Mouse (Mus musculus) mouse trophoblast stem cell (cell line): ENCODE data around the gene Cenps.

ENCODE experiments used
- in situ Hi-C, 2 experiments: fragments of 300-500 bp; cut with MseI, MboI; formaldehyde crosslinking; loops; 2 replicates in 1 of 2; 3 replicates in 1 of 2; pipeline ENCODE4 v1.15.1; 2025

Cenps gene

DNA sequence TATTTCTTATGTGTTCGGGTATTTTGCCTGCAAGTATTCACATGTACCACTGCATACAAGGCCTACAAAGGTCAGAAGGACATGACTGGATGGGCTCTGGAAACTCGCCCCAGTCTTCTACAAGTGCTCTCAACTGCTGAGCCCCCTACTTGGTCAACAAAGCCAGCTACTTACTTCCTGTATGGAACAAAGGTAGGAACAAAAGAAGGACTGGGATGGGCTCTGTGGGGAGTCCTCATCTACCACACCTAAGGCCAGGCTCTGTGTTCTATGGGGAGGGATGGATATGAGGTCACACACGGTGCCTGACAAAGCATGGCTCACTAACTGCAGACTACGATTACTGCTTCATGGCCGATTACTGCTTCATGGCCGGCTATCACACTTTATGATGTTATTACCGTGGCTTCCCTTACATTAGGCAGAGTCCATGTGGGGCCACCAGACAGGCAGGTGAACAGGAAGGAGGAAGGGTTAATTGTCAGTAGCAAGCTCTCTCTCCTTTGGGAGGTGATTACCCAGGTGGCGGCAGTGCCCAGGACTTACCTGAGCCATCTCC is 20.1 kb upstream of the Cenps start:
- in situ Hi-C loops: no loop called here

DNA sequence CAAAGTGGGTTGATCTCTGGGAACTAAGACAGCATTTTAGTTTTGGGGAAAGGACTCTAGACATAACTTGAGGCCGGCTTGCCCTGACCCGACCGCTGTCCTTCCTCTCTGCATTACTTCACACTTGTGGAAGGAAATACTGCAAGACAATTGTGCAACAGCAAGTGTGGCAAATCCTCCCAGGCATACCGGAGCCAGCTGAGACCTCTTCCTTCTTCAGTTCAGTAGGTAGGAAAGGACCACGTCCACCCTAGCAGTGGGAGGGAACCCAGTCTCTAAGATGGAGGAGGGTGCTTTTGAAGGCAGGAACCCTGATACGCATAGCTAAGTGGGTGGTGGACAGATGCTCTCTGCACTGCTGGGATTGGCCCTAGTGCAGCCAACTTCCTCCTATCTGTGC is 18.3 kb upstream of the Cenps start:
- in situ Hi-C loops: no loop called here

DNA sequence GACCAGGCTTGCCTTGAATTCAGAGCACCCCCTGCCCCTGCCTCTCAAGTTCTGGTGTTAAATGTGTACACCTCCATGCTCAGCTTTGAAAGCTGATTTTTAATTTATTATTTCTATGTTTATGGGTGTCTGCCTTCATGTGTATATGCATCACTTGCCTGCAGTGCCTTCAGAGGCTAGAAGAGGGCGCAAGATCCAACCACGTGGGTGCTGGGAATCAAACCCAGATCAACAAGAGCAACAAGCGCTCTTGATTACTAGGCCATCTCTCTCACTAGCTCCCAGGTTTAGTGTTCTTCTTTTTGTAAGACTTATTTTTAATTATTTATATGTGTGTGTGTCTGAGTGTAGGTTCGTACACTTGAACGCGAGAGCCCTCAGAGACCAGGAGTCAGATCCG is 17.4 kb upstream of the Cenps start:
- in situ Hi-C loops: no loop called here

DNA sequence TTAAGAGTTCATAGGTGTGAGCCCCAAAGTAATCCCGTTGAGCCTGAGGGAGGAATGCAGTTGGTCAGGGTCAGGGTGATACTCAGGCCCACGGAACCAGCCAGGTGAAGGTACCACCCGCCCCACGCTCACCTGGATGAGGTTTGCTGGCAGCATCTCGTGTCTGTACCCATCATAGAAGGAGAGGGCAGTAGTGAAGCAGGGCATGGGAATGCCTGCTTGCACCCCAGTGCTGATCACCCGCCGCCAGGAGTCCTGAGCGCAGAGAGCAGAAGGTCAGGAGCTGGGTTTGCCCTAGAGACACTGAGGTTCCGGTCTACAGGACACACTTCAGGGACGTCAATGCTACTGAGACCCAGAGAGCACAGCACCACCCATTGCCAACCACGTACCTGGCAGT is 13.3 kb upstream of the Cenps start:
- in situ Hi-C loops: no loop called here

DNA sequence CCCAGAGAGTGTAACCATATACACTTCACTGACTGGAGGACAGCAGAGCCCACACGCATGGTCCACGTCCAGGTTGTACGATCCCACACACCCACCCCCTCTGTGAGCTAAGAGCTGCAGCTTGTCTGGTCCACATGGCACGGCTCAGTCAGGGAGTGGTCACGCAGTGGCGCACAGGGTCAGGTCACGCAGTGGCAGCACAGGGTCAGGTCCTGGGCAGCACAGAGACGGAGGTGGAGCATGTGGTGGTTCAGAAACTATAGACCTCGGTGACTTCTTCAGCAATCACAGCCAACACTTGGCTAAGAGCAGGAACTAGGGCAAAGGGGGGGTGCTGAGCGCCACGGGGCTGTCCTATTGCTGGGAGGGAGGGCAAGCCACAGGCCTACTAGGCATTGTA is 12.8 kb upstream of the Cenps start:
- in situ Hi-C loops: no loop called here

DNA sequence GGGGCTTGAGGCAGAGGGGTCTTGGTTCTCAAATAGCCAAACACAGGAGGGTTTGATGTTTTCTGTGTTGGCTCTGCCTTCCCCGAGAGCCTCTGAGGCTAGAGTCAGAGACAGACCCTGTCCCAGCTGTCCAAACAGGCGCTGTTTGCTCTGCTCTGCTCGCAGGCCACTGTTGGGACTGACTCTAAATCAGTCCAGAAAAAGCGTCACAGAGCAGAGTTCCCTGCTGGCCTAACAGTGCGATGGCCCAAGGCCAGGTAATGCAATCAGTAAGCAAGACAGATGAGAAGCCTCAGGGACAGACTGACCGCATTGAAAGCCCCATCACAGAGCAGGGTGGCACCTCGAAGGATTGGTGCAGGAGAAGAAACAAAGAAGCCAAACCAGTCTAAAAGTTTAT is 12.2 kb upstream of the Cenps start:
- in situ Hi-C loops: no loop called here

DNA sequence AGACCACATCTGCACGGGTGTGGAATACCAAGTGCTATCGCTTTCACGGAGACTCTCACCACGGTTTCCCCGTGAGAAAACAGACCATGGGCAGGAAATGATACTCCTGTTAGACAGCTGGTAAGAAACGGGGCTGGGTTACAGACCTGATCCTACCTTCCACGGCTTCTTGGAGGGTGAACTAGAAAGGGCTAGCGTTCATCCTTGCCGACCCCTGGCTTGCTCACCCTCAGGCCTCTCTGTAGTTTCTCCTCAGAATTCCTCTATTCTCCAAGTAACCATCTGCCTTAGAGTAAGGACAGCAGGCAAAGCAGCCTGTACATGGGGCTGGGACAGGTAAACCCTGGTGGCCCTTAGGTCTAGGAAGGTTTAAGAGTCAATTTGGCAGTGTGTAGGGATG is 11.8 kb upstream of the Cenps start:
- in situ Hi-C loops: no loop called here

DNA sequence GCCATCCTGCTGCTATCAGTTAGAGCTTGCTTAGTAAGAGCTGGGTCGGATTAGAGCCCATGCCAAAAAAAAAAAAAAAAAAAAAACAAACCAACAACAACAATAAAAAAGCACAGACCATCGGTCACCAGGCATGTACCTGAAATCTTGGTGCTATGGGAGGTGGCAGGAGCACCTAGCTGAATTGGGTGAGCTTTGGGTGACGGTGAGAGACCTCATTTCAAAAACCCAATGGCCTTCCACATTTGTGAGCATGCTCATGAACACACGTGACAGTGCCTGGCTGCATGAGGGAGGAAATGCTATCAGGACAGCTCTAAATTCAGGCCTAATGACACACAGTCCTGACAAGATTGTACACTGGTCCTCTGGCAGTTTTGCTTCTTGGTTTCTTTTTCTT is 10.7 kb upstream of the Cenps start:
- in situ Hi-C loops: no loop called here

DNA sequence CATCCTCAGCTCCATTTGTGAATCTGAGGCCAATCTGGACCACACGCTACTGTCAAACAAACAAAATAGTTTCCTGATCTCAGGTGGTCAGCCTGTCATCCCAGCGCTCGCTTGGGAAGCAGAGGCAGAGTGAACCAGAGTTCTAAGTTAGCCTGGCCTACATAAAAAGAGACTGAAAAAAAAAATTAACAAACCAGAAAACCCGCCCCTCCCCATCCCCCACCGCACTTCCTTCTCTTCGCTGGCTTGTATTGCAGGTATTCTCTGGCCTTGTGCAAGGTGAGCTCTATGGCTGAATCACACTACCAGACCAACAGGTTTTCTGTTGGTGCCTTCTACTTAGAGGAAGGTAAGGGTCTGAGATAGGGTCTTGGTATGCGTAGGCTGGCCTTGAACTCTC is 10.1 kb upstream of the Cenps start:
- in situ Hi-C loops: no loop called here

DNA sequence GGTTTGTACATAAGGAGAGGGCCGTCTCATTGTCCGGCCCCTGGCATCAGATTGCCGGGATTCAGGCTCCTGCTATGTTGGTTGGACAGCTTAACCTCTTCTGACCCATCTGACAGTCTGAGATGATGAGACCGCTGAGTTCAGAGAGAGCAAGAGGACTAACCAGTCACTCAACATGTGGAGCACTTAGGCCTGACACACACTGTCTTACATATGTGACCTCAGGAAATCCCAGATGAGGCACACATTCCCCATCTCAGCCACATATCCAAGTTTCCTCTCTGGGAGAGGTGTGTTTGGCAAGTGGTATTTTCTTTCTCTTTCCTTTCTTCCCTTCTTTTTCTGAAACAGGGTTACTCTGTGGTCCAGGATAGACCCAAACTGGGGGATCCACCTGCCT is 7.7 kb upstream of the Cenps start:
- in situ Hi-C loops: no loop called here

DNA sequence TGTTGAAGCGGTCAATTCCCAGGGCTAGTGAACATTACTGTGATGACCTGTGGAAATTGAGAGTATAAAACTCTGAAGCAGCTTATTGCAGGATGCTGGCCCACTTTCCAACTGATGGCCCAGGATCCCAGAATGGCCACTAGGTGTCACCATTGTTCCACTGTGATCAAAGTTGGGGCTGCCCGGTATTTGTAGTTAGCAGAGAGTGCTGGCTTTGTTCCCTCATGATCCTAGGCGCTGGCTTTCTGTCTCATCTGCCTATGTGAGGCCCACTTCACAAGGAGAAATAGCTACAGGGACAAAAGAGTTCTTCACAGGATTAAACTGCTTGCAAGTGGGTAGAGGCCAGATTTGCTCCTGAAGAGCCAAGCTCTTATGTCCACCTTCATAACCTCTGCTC is 7.0 kb upstream of the Cenps start:
- in situ Hi-C loops: no loop called here

DNA sequence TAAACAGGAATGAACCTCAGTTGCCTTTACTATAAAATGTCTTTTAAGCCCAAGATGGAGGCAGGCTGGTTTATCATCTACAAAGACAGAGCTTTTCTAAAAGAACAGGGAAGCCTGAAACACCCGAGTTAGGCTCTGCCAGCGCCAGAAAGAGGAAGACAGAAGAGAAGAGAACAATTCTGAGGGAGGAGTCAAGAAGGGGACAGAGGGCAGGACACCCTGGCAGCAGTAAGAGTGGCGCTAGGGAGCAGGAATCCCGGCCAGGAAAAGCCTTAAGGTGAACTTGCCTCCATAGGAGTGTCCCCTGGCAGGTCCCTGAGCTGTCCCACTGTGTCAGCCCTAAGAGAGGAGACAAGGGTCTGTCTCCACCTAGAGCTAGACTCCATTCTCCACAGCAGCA is 6.2 kb upstream of the Cenps start:
- in situ Hi-C loops: no loop called here

DNA sequence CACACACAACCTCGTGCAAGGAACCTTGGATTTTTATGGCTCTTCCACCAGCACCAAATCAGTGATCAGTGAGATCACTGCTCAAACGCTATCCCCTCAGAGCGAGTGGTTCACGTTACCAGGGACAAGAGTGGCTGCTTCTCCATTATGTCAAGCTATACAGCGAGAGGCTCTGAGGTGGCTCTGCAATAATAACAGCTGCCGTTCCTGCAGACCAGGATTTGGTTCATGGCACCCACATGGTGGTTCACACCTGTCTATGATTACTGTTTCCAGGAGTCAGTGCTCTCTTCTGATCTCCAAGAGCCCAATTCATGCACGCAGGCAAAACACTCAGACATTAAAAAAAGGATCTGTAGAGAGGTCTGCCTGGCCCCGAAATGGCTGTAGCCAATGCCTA is 1.1 kb upstream of the Cenps start:
- in situ Hi-C loops: no loop called here

DNA sequence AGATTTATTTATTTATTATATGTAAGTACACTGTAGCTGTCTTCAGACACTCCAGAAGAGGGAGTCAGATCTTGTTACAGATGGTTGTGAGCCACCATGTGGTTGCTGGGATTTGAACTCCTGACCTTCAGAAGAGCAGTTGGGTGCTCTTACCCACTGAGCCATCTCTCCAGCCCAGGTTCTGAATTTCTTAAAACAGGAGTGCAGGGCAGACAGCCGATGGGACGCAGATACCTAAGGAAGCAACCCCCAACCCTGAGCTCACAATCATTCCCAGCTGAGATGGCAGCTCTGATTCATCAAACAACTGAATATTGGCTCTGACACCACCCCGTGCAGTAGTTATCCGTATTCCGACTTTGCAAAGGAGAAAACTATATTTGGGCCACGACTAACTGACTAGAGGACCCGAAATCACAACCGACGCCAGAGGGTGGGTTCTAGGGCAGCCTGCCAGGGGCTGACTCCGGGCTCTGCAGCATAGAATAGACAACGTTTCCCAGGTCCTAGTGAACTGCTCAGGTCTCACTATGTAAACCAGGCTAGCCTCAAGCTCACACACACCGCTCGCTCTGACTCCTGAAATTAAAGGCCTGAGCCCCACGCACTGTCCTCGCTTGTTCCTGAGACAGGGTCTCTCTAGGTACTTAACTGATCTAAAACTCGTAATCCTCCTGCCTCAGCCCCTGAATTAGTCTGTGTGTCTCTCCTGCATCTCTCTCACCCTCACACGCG is 1.1 kb downstream of the Cenps start:
- in situ Hi-C loops: no loop called here

DNA sequence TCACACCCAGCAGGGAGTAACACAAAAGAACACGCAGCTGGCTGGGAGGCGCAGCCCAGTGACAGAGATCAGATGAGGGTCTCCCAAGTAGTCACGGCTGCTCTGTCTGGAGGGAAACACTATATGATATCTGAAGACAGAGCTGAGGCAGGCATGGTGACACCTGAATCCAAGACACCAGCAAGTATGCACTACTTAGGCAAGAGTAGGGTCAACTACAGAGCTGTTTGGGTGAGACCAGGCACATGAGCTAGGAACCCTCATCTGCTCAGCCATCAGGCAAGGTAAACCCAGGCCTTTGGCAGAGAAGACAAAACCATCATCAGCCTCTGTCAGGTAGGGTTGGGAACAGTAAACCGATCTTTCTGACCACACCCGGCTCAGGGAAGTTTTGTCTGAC is 4.0 kb downstream of the Cenps start:
- in situ Hi-C loops: no loop called here

DNA sequence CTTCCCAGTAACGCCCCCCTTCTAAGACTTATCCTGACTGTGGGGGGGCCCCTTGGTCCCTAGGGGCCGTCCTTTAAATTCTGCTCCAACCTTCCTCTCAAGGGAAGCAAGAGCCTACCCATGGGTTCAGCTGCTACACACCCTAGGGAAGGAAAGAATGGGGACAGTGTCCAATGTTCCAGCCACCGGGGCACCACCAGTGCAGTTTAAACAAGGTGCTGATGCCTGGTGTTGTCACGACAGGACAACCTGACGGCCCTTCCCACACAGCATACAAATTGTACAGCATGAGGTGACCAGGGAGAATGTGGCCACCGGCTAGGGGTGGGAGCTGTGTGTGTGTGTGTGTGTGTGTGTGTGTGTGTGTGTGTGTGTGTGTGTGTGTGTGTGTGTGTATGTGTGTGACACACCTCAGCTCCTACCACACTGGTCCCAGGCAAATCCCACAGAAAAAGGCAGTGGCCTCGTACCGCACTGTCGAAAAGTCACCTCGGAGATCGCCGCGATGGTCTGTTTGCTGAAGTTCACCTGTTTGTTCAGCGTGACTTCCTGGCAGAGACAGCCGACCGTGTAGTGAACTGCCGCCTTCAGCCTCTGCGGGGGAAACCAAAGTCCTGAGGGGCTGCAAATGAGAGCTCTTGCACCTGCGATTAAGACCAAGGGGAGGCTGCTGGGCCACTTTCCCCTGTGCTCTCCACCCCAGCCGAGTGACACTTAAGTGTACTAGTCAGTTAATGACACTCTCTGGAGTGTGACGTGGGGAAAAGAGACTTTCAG is 5.5 kb downstream of the Cenps start:
- in situ Hi-C loops: no loop called here

DNA sequence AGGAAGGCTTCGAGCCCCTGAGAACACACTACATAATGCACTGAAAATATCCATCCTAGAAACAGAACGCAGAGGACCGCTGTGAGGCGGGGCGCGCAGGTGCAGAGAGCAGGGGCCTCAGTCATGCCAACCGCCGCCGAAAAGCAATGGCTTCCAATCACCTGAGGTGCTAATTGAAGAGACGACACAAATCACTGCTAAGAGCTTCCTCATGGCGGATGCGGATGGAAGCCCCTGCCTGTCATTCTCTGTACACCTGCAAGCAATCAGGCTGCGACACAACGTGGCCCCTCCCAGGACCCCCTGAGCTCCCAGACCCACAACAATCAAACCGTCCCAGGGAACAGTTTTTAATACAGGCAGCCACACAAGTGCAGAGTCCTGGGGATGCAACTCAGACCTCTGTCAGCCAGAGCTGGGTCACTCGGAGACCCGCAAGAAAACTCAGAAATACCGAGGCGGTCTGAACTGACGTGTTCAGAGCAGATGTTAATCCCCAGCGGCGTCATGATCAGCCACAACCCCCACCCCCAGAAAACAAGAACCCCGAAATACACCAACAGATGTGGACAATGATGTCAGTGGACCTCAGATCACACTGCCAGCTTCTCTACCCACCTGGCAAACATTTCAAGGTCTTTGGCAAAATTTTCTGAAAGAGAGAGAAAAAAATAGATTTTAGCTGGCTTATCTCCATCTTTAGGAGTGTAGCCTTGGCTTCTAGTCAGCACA is 6.2 kb downstream of the Cenps start:
- in situ Hi-C loops: no loop called here

DNA sequence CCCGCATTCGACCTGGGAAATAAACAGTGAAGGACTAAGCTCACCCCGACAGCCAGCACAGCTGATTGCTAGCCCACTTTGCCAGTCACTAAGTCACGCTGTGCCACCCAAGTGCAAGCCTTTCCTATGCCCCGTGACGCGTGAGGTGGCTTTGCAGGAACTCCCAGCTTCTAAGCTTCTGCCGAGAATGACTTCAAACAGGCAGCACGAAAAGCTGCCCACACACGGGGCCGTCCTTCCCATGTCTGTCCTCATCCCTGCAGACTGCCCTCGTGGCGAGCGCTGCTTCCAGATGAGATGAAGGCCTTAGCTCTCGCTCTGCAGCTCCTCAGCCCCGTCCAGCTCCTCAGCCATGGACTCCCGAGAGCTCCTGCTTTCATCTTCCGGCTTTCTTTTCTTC is 9.0 kb downstream of the Cenps start:
- in situ Hi-C loops: no loop called here

DNA sequence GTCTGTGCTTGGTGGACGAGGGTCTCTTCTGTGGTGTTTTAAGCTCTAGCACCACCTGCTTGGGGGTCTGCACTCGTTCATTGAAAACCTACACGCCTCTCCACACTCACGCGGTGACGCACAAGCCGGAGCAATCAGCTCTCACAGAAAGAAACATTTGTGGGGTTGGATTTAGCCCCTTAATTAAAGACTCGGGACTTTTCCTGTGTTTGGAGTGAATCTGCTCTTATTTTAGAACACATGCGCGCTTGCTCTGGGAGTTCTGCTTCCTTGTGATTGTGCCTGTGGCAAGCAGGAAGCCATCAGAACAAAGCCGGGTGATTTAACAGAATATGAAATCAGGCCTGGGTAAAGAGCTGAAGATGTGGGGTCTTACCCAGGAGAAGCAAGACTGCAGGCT is 10.8 kb downstream of the Cenps start, which contains the start of gene Cort:
Gene Cort, minus strand, starts transcription at position 101 of the 400 bp plus-strand sequence.
- in situ Hi-C loops: no loop called here

DNA sequence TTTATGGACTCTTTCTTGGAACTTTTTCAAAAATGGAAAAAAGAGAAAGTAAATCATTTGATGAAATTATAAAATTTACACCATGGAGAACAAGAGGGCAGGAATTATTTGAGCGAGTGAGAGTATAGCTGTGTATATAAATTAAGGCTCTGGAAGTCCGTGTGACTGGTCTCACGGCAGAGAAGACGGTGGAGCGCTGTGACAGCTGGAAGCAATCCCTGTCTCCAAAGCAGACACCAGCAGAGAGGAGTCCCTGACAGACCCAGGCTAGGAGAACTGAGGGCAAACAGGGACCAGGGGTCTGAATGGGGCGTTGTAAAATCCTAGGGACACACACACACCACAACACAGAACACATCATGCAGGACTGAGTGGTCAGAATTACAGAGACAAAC is 11.3 kb downstream of the Cenps start:
- in situ Hi-C loops: no loop called here

DNA sequence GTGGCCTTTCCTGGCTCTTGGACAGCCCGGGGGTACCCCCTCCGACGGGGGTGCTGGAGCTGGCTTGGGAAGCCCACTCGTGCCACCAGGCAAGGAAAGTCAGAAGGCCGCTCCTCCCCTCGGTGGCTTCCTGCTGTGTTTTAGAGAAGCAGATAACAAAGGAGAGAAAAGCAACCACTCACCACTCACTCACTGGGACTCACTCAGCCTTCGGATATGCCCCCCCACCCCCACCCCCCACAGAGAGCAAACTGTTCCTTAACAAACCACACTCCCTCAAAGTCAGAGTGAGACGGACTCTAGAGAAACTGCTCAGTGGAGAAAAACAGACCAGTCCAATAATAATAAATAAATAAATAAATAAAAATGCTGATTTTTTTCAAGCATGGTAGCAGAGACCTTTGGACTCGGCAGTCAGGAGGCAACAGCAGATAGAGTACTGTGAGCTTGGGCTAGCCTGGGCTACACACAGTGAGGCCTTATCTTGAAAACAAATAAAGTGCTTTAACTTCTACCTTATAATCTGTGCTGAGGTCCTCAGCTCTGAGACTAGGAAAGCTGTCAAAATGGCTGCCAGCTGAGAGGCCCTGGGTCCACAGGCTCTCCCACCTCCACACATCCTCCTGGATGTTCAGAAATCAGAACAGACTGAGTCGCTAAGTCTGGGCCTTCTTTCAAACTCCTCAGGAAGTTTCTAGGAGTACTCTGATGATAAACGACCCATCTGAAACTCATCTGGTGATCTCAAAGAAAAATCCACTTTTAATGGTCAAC is 11.9 kb downstream of the Cenps start:
- in situ Hi-C loops: no loop called here

DNA sequence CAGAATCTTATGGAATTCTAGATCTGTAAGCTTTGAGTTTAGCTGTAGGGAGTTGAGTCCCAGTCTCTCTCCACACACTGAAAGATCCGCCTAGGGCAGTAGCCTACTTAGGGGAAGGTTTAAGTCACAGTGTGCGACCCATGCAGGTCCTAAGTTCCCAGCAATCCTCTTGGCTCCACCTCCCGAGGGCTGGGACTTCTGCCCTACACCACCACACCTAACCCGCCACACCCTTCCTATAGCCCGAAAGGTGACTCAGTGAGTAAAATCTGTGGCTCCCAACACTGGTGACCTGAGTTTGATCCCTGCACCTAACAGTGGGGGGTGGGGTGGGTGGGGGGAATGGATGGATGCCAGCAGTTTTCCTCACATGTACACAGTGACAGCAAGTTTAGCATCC is 14.0 kb downstream of the Cenps start:
- in situ Hi-C loops: no loop called here
